Mouse (Mus musculus) forelimb bud, embryonic 11.5 days (tissue): ENCODE measurements at regions not wholly inside any gene's neighbourhood (a gene's known extent, or its start where the extent isn't known, plus 50 kb on each side); places are given as distances from the start of the nearest gene placed in this dataset.

Experiments used
- DNase-seq: peaks from one replicate; pipeline ENCODE4 v3.0.0-alpha.2; 2012; ENCODE audit warnings: low read depth, low spot score

- no peak for DNase-seq
These were observed 62.2 kb upstream of the Top1 start for GRCm38 (mm10) chr2:160583506-160583905.

DNA sequence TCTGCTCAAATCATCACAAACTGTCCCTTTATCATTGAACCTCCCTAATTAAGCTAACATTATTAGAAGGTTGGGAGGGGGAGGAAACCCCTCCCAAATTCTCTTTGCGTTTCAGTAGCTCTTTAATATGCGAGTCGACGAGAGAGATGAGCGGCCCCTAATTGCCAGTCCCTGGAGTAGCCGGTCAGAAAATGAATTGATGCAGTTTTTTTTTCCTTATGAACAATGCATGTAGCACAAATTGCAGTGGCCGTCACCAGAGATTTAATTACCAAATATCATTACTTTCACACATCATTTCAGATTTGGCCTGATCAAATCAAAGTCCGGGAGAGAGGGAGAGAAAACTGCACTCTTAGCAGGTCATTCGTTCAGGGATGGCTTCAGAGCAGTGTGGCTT is 61.1 kb upstream of the Top1 start:
- no peak for DNase-seq

DNA sequence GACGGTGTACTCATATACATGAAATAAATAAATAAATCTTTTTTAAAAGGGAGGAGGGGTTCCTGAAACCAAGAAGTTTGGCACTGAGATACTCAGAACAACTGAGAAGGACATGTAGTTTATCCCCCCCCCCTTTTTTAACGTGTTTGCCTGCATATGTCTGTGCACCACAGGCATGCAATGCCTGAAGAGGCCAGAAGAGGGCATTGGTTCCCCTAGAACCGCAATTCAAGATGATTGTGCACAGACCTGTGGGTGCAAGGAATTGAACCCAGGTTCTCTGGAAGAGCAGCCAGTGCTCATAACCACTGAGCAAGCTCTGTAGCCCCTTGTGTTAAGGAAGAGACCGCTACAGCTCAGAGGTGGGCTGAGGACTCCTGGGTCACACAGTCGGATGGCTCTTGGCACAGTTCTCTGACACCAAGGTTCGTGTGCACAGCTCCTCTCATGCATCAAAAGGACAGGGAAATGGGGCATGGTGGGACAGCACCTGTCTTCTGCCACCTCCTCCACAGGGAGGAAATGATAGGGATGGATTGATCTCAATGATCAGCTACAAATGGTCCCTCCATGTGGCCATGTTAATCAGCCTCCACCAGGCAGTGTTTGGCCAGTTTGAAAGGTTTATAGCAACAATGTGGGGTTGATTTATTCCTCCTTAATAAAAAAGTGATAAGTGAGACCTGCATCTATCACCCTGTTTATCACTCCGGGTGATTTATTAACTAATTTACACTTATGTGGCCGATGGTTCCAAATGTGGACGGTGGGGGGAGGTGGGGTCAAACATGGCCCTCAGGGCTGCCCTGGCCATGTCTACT is 58.5 kb upstream of the Top1 start:
- no peak for DNase-seq

GRCm38 (mm10) chr2:160588401-160588800 is 57.3 kb upstream of the Top1 start:
- DNase-seq: no peak

GRCm38 (mm10) chr2:160590209-160590910 is 55.3 kb upstream of the Top1 start:
- no peak for DNase-seq

DNA sequence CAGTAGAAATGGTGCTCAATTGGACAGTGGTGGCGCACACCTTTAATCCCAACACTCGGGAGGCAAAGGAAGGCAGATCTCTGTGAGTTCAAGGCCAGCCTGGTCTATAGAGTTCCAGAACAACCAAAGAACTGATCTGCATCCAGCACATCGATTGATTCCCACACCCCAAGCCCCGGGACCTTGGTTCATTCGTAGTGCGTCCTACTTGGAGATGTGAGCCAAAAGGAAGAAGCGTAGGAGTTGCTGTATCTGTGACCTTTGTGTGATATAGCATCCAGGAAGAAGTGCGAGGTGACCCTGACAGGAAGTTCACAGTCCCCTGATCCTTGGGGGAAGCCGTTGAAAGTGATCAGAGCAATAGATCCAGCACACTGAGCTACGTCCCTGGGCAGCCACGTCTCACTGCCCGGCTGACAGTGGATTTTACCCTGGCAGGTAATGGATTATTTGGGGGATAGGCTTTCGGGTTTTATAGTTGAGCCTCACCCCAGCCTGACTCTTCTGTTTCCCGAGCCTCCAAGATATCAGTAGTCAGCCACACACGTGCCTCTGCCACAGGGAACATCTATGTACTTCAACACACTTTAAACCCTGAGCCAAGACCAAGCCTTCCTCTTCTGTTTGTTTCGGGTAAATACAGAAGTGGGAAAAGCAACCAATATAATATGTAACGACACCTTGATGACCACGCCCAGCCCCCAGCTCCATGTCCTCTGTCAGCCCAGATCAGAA is 54.1 kb upstream of the Top1 start:
- DNase-seq: no peak

DNA sequence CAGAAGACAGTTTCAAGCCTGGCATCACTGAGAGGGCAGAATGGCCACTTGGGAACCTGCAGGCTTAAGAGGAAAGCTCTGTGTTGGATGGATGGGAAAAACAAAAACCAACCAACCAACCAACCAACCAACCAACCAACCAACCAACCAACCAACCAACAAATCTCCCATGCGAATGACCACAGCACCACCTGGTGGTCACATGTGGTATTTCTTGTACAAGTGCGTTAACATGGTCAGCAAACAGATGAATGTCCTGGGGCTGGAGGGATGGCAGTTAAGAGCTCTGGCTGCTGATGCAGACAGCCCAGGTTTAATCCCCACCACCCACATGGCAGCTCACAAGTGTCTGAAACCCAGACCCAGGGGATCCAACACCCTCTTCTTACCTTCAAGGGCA is 52.7 kb upstream of the Top1 start:
- peak; percentile 83 for DNase-seq
